Mouse (Mus musculus): ENCODE results near the gene Gng13. TPM values are rescaled to one million over a fixed set of nuclear protein-coding genes. Genes with fewer than 3 reads are reported as not detected.

Gene Gng13
- total and polyA plus RNA-seq, 3 experiments, result 1.3 to 2.9 TPM; not detected in 1

DNA sequence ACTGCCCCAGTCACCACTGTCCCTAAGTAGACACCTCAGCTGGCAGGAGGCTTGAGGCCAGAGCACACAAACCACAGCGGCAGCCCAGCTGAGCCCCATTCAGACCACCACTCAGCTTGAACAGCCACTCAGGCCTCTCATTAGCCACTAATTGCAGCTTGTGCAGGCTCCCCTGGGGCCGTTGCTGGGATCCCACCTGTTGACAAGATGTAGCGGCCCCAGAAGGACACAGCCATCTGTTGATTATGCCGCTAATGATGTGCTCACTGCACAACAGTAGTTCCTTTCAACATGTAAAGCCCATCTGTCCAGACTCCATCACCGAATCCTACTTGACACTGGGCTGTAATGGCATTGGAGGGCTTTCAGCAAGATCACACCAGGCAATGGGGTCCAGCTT is 48.9 kb downstream of the Gng13 start:
- Histone ChIP-seq H3K27me3 (replicated peaks) (peaks cover 78% of the 10 kb centered on the region), H3K4me1 (ENCODE audit: control insufficient read depth in 1 of 2, insufficient read depth in 2 of 2) (peaks cover 0 to 7% of the 10 kb centered on the region in 2 experiments; a peak in 2 of 4 replicates), H3K27ac (ENCODE audit: insufficient read depth, low read depth) (no peak overlapping the region), H3K36me3 (replicated peaks in 1 of 2; ENCODE audit: control insufficient read depth in 1 of 2, insufficient read depth in 1 of 2, low read length in 1 of 2) (no peaks in the 10 kb centered on the region), H3K9ac (ENCODE audit: insufficient read depth, low read depth) (no peak overlapping the region), H3K4me3 (replicated peaks in 1 of 3; ENCODE audit: low read depth in 2 of 3, low read length in 2 of 3, poor library complexity in 1 of 3) (no peak overlapping the region), H3K79me2 (replicated peaks; ENCODE audit: control insufficient read depth, extremely low read depth, insufficient read depth, poor library complexity, severe bottlenecking) (no peaks in the 10 kb centered on the region), H3K9me3 (replicated peaks; ENCODE audit: low read length) (no peaks in the 10 kb centered on the region), H3K4me2 (ENCODE audit: insufficient read depth, low read depth, poor library complexity, severe bottlenecking) (no peak overlapping the region)
- dilution Hi-C loops (cut with MboI; ENCODE audit: extremely low pct_ligation_motif_present, extremely low pct_unique_long_range_greater_than_20kb, low sequenced_read_pairs) (no loop called here), in situ Hi-C loops (cut with MboI; ENCODE audit: low pct_ligation_motif_present, low pct_unique_long_range_greater_than_20kb, low sequenced_read_pairs) (no loop called here)
- DNase-seq (ENCODE audit: extremely low read depth), result no peak
- TF ChIP-seq UBTF (IDR thresholded peaks at IDR 0.05; ENCODE audit: low read depth, low read length) (no peak), JUN (IDR thresholded peaks at IDR 0.05; ENCODE audit: insufficient read depth, low read depth, low read length) (no peak), SIN3A (IDR thresholded peaks at IDR 0.05; ENCODE audit: low read length) (no peak), E2F4 (IDR thresholded peaks at IDR 0.05; ENCODE audit: insufficient replicate concordance, low read depth, low read length) (no peak), PAX5 (IDR thresholded peaks at IDR 0.05; ENCODE audit: low read length) (no peak), ZKSCAN1 (IDR thresholded peaks at IDR 0.05; ENCODE audit: borderline replicate concordance, low read depth, low read length) (no peak), NELFE (IDR thresholded peaks at IDR 0.05; ENCODE audit: low read depth, low read length) (no peak), MAZ (IDR thresholded peaks at IDR 0.05; ENCODE audit: low read depth, low read length) (no peak), USF1 (IDR thresholded peaks at IDR 0.05; ENCODE audit: low read depth, low read length) (no peak), ETS1 (conservative IDR thresholded peaks at IDR 0.05; ENCODE audit: low read depth, low read length) (no peak), ELF1 (IDR thresholded peaks at IDR 0.05; ENCODE audit: low read depth, low read length) (no peak), MYC (IDR thresholded peaks at IDR 0.05; ENCODE audit: low read depth, low read length) (no peak), MAFK (IDR thresholded peaks at IDR 0.05; ENCODE audit: insufficient replicate concordance, low read length) (no peak), ZC3H11A (IDR thresholded peaks at IDR 0.05; ENCODE audit: low read depth, low read length) (no peak), CHD2 (IDR thresholded peaks at IDR 0.05; ENCODE audit: low read length) (no peak)

Other genes with a start within 250 kb of the Gng13 start
Only the 20 nearest of the 28 such genes appear.
- gene Sox8, start 146.5 kb upstream of the Gng13 start, total RNA-seq (2012; rRNA removed), result not detected in 2 replicates
- not detected in 2 replicates for gene Sox8, start 146.5 kb upstream of the Gng13 start, total RNA-seq (2014; rRNA removed)
- not detected in 2 replicates for gene Sox8, start 146.5 kb upstream of the Gng13 start, polyA plus RNA-seq (2012; ENCODE audit: insufficient read length, low read depth)
- gene Lmf1, start 138.1 kb upstream of the Gng13 start, total RNA-seq (2012; rRNA removed), result 17.3 and 26.9 TPM in 2 replicates
- gene Lmf1, start 138.1 kb upstream of the Gng13 start, total RNA-seq (2014; rRNA removed), result 11.2 and 13.3 TPM in 2 replicates
- gene Lmf1, start 138.1 kb upstream of the Gng13 start, polyA plus RNA-seq (2012; ENCODE audit: insufficient read length, low read depth), result 12.1 and 15.2 TPM in 2 replicates
- 24.8 and 34.5 TPM in 2 replicates for gene Chtf18, start 10.2 kb downstream of the Gng13 start, total RNA-seq (2012; rRNA removed)
- 11.9 and 14.5 TPM in 2 replicates for gene Chtf18, start 10.2 kb downstream of the Gng13 start, total RNA-seq (2014; rRNA removed)
- 38.2 and 49.9 TPM in 2 replicates for gene Chtf18, start 10.2 kb downstream of the Gng13 start, polyA plus RNA-seq (2012; ENCODE audit: insufficient read length, low read depth)
- 5.8 and 7.2 TPM in 2 replicates for gene Rpusd1, start 10.5 kb downstream of the Gng13 start, total RNA-seq (2012; rRNA removed)
- 4.4 and 5.6 TPM in 2 replicates for gene Rpusd1, start 10.5 kb downstream of the Gng13 start, total RNA-seq (2014; rRNA removed)
- gene Rpusd1, start 10.5 kb downstream of the Gng13 start, polyA plus RNA-seq (2012; ENCODE audit: insufficient read length, low read depth), result 11.7 and 13.8 TPM in 2 replicates
- gene Mslnl, start 18.9 kb downstream of the Gng13 start, total RNA-seq (2012; rRNA removed), result not detected in 2 replicates
- not detected in 2 replicates for gene Mslnl, start 18.9 kb downstream of the Gng13 start, total RNA-seq (2014; rRNA removed)
- not detected in 2 replicates for gene Mslnl, start 18.9 kb downstream of the Gng13 start, polyA plus RNA-seq (2012; ENCODE audit: insufficient read length, low read depth)
- gene Msln, start 37.2 kb downstream of the Gng13 start, total RNA-seq (2012; rRNA removed), result not detected in 2 replicates
- gene Msln, start 37.2 kb downstream of the Gng13 start, total RNA-seq (2014; rRNA removed), result not detected in 2 replicates
- gene Msln, start 37.2 kb downstream of the Gng13 start, polyA plus RNA-seq (2012; ENCODE audit: insufficient read length, low read depth), result not detected in 2 replicates
- 22.0 and 23.4 TPM in 2 replicates for gene Narfl, start 56.6 kb downstream of the Gng13 start, total RNA-seq (2012; rRNA removed)
- gene Narfl, start 56.6 kb downstream of the Gng13 start, total RNA-seq (2014; rRNA removed), result 16.5 and 17.0 TPM in 2 replicates
- gene Narfl, start 56.6 kb downstream of the Gng13 start, polyA plus RNA-seq (2012; ENCODE audit: insufficient read length, low read depth), result 12.1 and 13.3 TPM in 2 replicates
- 14.5 and 16.0 TPM in 2 replicates for gene Haghl, start 68.5 kb downstream of the Gng13 start, total RNA-seq (2012; rRNA removed)
- gene Haghl, start 68.5 kb downstream of the Gng13 start, total RNA-seq (2014; rRNA removed), result 7.3 and 7.4 TPM in 2 replicates
- gene Haghl, start 68.5 kb downstream of the Gng13 start, polyA plus RNA-seq (2012; ENCODE audit: insufficient read length, low read depth), result 7.4 and 7.8 TPM in 2 replicates
- gene Ccdc78, start 69.4 kb downstream of the Gng13 start, total RNA-seq (2012; rRNA removed), result 0.13 and 0.25 TPM in 2 replicates
- gene Ccdc78, start 69.4 kb downstream of the Gng13 start, total RNA-seq (2014; rRNA removed), result 0.13 TPM in 1 of 2 replicates, not detected in the other
- gene Ccdc78, start 69.4 kb downstream of the Gng13 start, polyA plus RNA-seq (2012; ENCODE audit: insufficient read length, low read depth), result 0.40 and 0.49 TPM in 2 replicates
- 55.0 and 68.3 TPM in 2 replicates for gene Fam173a, start 75.7 kb downstream of the Gng13 start, total RNA-seq (2012; rRNA removed)
- 21.9 and 25.5 TPM in 2 replicates for gene Fam173a, start 75.7 kb downstream of the Gng13 start, total RNA-seq (2014; rRNA removed)
- gene Fam173a, start 75.7 kb downstream of the Gng13 start, polyA plus RNA-seq (2012; ENCODE audit: insufficient read length, low read depth), result 25.5 and 27.8 TPM in 2 replicates
- not detected in 2 replicates for gene AC134908.4, start 78.5 kb downstream of the Gng13 start, total RNA-seq (2012; rRNA removed)
- gene AC134908.4, start 78.5 kb downstream of the Gng13 start, total RNA-seq (2014; rRNA removed), result not detected in 2 replicates
- not detected in 2 replicates for gene AC134908.4, start 78.5 kb downstream of the Gng13 start, polyA plus RNA-seq (2012; ENCODE audit: insufficient read length, low read depth)
- 49.8 and 50.1 TPM in 2 replicates for gene Metrn, start 80.0 kb downstream of the Gng13 start, total RNA-seq (2012; rRNA removed)
- gene Metrn, start 80.0 kb downstream of the Gng13 start, total RNA-seq (2014; rRNA removed), result 18.1 and 23.7 TPM in 2 replicates
- gene Metrn, start 80.0 kb downstream of the Gng13 start, polyA plus RNA-seq (2012; ENCODE audit: insufficient read length, low read depth), result 16.9 and 17.7 TPM in 2 replicates
- gene Fbxl16, start 91.9 kb downstream of the Gng13 start, total RNA-seq (2012; rRNA removed), result not detected in 2 replicates
- gene Fbxl16, start 91.9 kb downstream of the Gng13 start, total RNA-seq (2014; rRNA removed), result not detected in 2 replicates
- not detected in 2 replicates for gene Fbxl16, start 91.9 kb downstream of the Gng13 start, polyA plus RNA-seq (2012; ENCODE audit: insufficient read length, low read depth)
- 27.2 and 28.6 TPM in 2 replicates for gene Wdr24, start 106.5 kb downstream of the Gng13 start, total RNA-seq (2012; rRNA removed)
- 17.3 and 20.9 TPM in 2 replicates for gene Wdr24, start 106.5 kb downstream of the Gng13 start, total RNA-seq (2014; rRNA removed)
- 16.9 and 20.4 TPM in 2 replicates for gene Wdr24, start 106.5 kb downstream of the Gng13 start, polyA plus RNA-seq (2012; ENCODE audit: insufficient read length, low read depth)
- 7.7 and 9.3 TPM in 2 replicates for gene Jmjd8, start 111.7 kb downstream of the Gng13 start, total RNA-seq (2012; rRNA removed)
- 4.8 and 6.1 TPM in 2 replicates for gene Jmjd8, start 111.7 kb downstream of the Gng13 start, total RNA-seq (2014; rRNA removed)
- gene Jmjd8, start 111.7 kb downstream of the Gng13 start, polyA plus RNA-seq (2012; ENCODE audit: insufficient read length, low read depth), result 8.3 and 8.5 TPM in 2 replicates
- gene Stub1, start 116.2 kb downstream of the Gng13 start, total RNA-seq (2012; rRNA removed), result 98.3 and 107 TPM in 2 replicates
- 60.4 and 62.9 TPM in 2 replicates for gene Stub1, start 116.2 kb downstream of the Gng13 start, total RNA-seq (2014; rRNA removed)
- gene Stub1, start 116.2 kb downstream of the Gng13 start, polyA plus RNA-seq (2012; ENCODE audit: insufficient read length, low read depth), result 84.8 and 87.1 TPM in 2 replicates
- gene Rhbdl1, start 120.1 kb downstream of the Gng13 start, total RNA-seq (2012; rRNA removed), result 1.9 and 2.4 TPM in 2 replicates
- gene Rhbdl1, start 120.1 kb downstream of the Gng13 start, total RNA-seq (2014; rRNA removed), result not detected in 2 replicates
- gene Rhbdl1, start 120.1 kb downstream of the Gng13 start, polyA plus RNA-seq (2012; ENCODE audit: insufficient read length, low read depth), result 2.8 and 4.6 TPM in 2 replicates
- 3.1 and 3.8 TPM in 2 replicates for gene Gm20683, start 124.6 kb downstream of the Gng13 start, total RNA-seq (2012; rRNA removed)
- 0.96 and 1.3 TPM in 2 replicates for gene Gm20683, start 124.6 kb downstream of the Gng13 start, total RNA-seq (2014; rRNA removed)
- 1.4 and 4.8 TPM in 2 replicates for gene Gm20683, start 124.6 kb downstream of the Gng13 start, polyA plus RNA-seq (2012; ENCODE audit: insufficient read length, low read depth)
- 16.2 and 26.1 TPM in 2 replicates for gene Rhot2, start 127.7 kb downstream of the Gng13 start, total RNA-seq (2012; rRNA removed)
- gene Rhot2, start 127.7 kb downstream of the Gng13 start, total RNA-seq (2014; rRNA removed), result 17.3 and 19.5 TPM in 2 replicates
- 33.8 and 51.5 TPM in 2 replicates for gene Rhot2, start 127.7 kb downstream of the Gng13 start, polyA plus RNA-seq (2012; ENCODE audit: insufficient read length, low read depth)
- gene Wdr90, start 144.3 kb downstream of the Gng13 start, total RNA-seq (2012; rRNA removed), result 31.9 and 38.0 TPM in 2 replicates
- gene Wdr90, start 144.3 kb downstream of the Gng13 start, total RNA-seq (2014; rRNA removed), result 16.0 and 17.5 TPM in 2 replicates
- 19.9 and 23.8 TPM in 2 replicates for gene Wdr90, start 144.3 kb downstream of the Gng13 start, polyA plus RNA-seq (2012; ENCODE audit: insufficient read length, low read depth)

All from CH12.LX (cell line).